Mouse (Mus musculus): ENCODE measurements around the gene Als2cr12. TPM values are rescaled to one million over a fixed set of nuclear protein-coding genes. Genes with fewer than 3 reads are reported as not detected.
"Not testable (repeated sequence)": the region's sequence is repeated elsewhere in the genome, so short reads cannot be mapped to it uniquely, and the experiment has no call there.

Gene Als2cr12
- total and polyA plus RNA-seq, 2 experiments from 2014 or later = 0.08 TPM; not detected in 1

DNA sequence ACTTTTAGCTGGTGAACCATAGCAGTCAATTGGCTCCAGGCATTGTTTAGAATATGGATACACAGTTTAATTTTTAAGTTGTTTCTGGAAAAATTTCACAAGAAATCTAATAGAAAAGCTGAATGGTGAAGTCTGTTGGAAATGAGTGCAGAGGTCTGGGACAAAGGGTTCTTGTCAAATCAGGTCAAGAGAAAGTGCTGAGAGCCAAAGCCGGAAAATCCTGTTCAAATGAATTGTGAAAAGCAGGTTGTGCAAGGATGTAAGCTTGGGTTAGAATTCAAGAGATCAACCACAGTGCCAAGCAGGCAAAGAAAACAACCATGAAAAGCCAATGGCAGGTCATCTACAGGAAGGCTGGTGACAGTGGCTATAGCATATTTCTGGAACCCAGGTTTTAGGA is 85.6 kb downstream of the Als2cr12 start:
- ATAC-seq (no peak), DNase-seq (ENCODE audit: low spot score) (no peak)
- Histone ChIP-seq H3K27ac (no peak overlapping the region), H3K36me3 (ENCODE audit: insufficient read depth, low read length) (no peaks in the 10 kb centered on the region), H3K27me3 (ENCODE audit: insufficient read depth, low read length) (no peaks in the 10 kb centered on the region), H3K9me3 (ENCODE audit: low read length) (no peaks in the 10 kb centered on the region), H3K4me3 (ENCODE audit: low read length) (no peak overlapping the region), H3K9ac (replicated peaks; ENCODE audit: low read length) (no peak overlapping the region), H3K4me2 (ENCODE audit: low read depth, low read length) (no peak overlapping the region), H3K4me1 (ENCODE audit: insufficient read depth, low read length) (no peaks in the 10 kb centered on the region)
- TF ChIP-seq CTCF (IDR thresholded peaks at IDR 0.05; ENCODE audit: low read depth) = no peak
- 86% methylated on average over 1 of the region's 1 CpGs for WGBS

DNA sequence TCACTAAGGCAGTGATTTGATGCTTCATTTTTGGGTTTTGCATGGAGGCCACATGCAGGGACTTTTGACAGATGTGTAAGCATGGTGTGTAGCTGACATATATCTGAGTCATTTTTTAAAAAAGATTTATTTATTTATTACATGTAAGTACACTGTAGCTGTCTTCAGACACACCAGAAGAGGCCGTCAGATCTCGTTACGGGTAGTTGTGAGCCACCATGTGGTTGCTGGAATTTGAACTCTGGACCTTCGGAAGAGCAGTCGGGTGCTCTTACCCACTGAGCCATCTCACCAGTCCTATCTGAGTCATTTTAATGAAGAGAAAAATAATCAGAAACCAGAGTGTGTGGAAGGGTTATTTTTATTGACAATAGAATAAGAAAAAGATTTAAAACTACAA is 86.2 kb downstream of the Als2cr12 start:
- 91% methylated on average over 5 of the region's 5 CpGs for WGBS
- ATAC-seq; DNase-seq (ENCODE audit: low spot score); H3K9ac ChIP-seq (replicated peaks; ENCODE audit: low read length); H3K4me1 ChIP-seq (ENCODE audit: insufficient read depth, low read length); H3K4me2 ChIP-seq (ENCODE audit: low read depth, low read length); H3K9me3 ChIP-seq (ENCODE audit: low read length); H3K27ac ChIP-seq; H3K27me3 ChIP-seq (ENCODE audit: insufficient read depth, low read length); H3K4me3 ChIP-seq (ENCODE audit: low read length); H3K36me3 ChIP-seq (ENCODE audit: insufficient read depth, low read length): not testable (repeated sequence)

DNA sequence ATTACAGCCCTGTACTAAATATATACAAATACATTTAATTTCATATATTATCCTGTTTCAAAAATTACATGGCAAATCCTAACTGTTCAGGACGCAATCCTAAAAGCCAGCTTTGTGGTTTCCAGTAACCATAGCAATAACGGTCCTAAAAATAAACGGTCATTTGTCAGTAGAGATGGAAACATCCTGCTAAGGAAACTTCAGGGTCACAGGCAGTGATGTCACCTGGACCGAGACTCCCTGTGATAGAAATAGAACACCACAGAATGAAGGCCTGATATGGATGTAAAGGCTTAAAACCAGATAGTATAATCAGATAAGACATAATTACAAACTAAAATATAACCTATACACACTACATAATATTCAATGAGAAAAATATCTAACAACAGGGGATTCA is 92.1 kb downstream of the Als2cr12 start:
- no peak overlapping the region for H3K4me2 ChIP-seq (ENCODE audit: low read depth, low read length)
- H3K36me3 ChIP-seq (ENCODE audit: insufficient read depth, low read length) = no peaks in the 10 kb centered on the region
- no peak for TF ChIP-seq CTCF (IDR thresholded peaks at IDR 0.05; ENCODE audit: low read depth)
- DNase-seq (ENCODE audit: low spot score) = no peak
- no peaks in the 10 kb centered on the region for H3K4me1 ChIP-seq (ENCODE audit: insufficient read depth, low read length)
- H3K9me3 ChIP-seq (ENCODE audit: low read length) = no peaks in the 10 kb centered on the region
- ATAC-seq = no peak
- H3K27me3 ChIP-seq (ENCODE audit: insufficient read depth, low read length) = no peaks in the 10 kb centered on the region
- no peak overlapping the region for H3K9ac ChIP-seq (replicated peaks; ENCODE audit: low read length)
- H3K4me3 ChIP-seq (ENCODE audit: low read length) = no peak overlapping the region
- H3K27ac ChIP-seq = no peak overlapping the region
- 81% methylated on average over 4 of the region's 4 CpGs for WGBS

DNA sequence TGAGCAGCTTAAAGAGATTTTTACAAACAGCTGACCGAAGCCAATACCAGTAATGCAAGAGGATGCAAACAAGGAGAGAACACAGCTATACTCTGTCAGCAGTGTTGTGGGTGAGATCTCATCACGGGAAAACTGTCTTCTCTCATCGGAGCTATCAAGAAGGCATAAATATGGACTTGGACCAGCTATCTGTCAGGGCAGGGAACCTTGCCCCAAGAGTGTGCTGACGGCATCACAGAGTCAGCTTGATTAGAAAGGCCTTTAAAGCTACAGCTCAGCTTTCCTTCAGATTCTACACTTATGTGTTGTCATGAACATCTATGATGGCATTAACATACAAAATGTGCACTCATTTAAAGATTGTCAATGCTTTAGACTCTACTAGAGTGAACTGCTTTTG is 93.1 kb downstream of the Als2cr12 start:
- Histone ChIP-seq H3K27ac (no peak overlapping the region), H3K4me2 (ENCODE audit: low read depth, low read length) (no peak overlapping the region), H3K36me3 (ENCODE audit: insufficient read depth, low read length) (no peaks in the 10 kb centered on the region), H3K9me3 (ENCODE audit: low read length) (no peaks in the 10 kb centered on the region), H3K4me3 (ENCODE audit: low read length) (no peak overlapping the region), H3K9ac (replicated peaks; ENCODE audit: low read length) (no peak overlapping the region), H3K4me1 (ENCODE audit: insufficient read depth, low read length) (no peaks in the 10 kb centered on the region), H3K27me3 (ENCODE audit: insufficient read depth, low read length) (no peaks in the 10 kb centered on the region)
- DNase-seq (ENCODE audit: low spot score) = no peak
- TF ChIP-seq CTCF (IDR thresholded peaks at IDR 0.05; ENCODE audit: low read depth) = no peak
- WGBS = 86% methylated on average over 4 of the region's 4 CpGs
- no peak for ATAC-seq

Other genes with a start within 250 kb of the Als2cr12 start
- gene Orc2, start 190.9 kb downstream of the Als2cr12 start, total RNA-seq (2014; rRNA removed) = 82.0 and 236 TPM in 2 replicates
- 20.8 and 23.7 TPM in 2 replicates for gene Orc2, start 190.9 kb downstream of the Als2cr12 start, polyA plus RNA-seq (2015; fragmentation: Nextera tagmentation; extraction: Ambion mirVana)
- gene Fam126b, start 109.7 kb downstream of the Als2cr12 start, total RNA-seq (2014; rRNA removed) = 13.4 and 16.3 TPM in 2 replicates
- 11.1 and 12.3 TPM in 2 replicates for gene Fam126b, start 109.7 kb downstream of the Als2cr12 start, polyA plus RNA-seq (2015; fragmentation: Nextera tagmentation; extraction: Ambion mirVana)
- 41.2 and 54.6 TPM in 2 replicates for gene Ndufb3, start 109.6 kb downstream of the Als2cr12 start, total RNA-seq (2014; rRNA removed)
- gene Ndufb3, start 109.6 kb downstream of the Als2cr12 start, polyA plus RNA-seq (2015; fragmentation: Nextera tagmentation; extraction: Ambion mirVana) = 232 and 246 TPM in 2 replicates
- 17.6 and 24.4 TPM in 2 replicates for gene Cflar, start 15.5 kb upstream of the Als2cr12 start, total RNA-seq (2014; rRNA removed)
- gene Cflar, start 15.5 kb upstream of the Als2cr12 start, polyA plus RNA-seq (2015; fragmentation: Nextera tagmentation; extraction: Ambion mirVana) = 22.4 and 22.5 TPM in 2 replicates
- 2.8 and 3.0 TPM in 2 replicates for gene Casp8, start 99.4 kb upstream of the Als2cr12 start, total RNA-seq (2014; rRNA removed)
- 5.0 and 5.4 TPM in 2 replicates for gene Casp8, start 99.4 kb upstream of the Als2cr12 start, polyA plus RNA-seq (2015; fragmentation: Nextera tagmentation; extraction: Ambion mirVana)

All from hindbrain, postnatal 0 days (tissue).